Mouse (Mus musculus) liver, embryonic 14.5 days (tissue): ENCODE data around the gene Grik2. TPM values are rescaled to one million over a fixed set of nuclear protein-coding genes. Genes with fewer than 3 reads are reported as not detected.

Experiments
- ATAC-seq: fragments of 200-750 bp; cut with Nextera tagmentation; 2 replicates; pipeline ENCODE4 v1.8.0; 2017; ENCODE audit warnings: moderate number of reproducible peaks, mild to moderate bottlenecking, moderate library complexity; ENCODE audit not compliant: insufficient read depth
- DNase-seq, 3 experiments: peaks; one replicate each; pipeline ENCODE4 v3.0.0-alpha.2; 2012 to 2013; ENCODE audit warnings: low read depth in 3 of 3, low spot score in 3 of 3
- H3K27ac ChIP-seq: fragments of 300-500 bp; sonication (generic); 2 replicates; pipeline ENCODE4 v1.5.1; 2014; ENCODE audit warnings: moderate library complexity, mild to moderate bottlenecking, control low read depth, inconsistent platforms
- H3K27me3 ChIP-seq: fragments of 300-500 bp; sonication (generic); 2 replicates; pipeline ENCODE4 v1.6.1; 2014; ENCODE audit warnings: mild to moderate bottlenecking, low read length, moderate library complexity; ENCODE audit not compliant: control insufficient read depth, insufficient read depth
- H3K36me3 ChIP-seq: fragments of 300-500 bp; sonication (generic); replicated peaks from 2 replicates; pipeline ENCODE4 v1.6.1; 2014; ENCODE audit warnings: low read depth; ENCODE audit not compliant: control insufficient read depth, insufficient read depth
- H3K4me1 ChIP-seq, 2 experiments: fragments of 200-500 bp in 1 of 2; fragments of 300-500 bp in 1 of 2; sonication (generic) in 1 of 2; replicated peaks; 2 replicates each; pipeline ENCODE4 v1.6.1; 2012 to 2014; ENCODE audit warnings: antibody characterized with exemption in 1 of 2, inconsistent platforms in 1 of 2, low read length in 1 of 2; ENCODE audit not compliant: control insufficient read depth in 2 of 2, insufficient read depth in 2 of 2
- H3K4me2 ChIP-seq: fragments of 300-500 bp; sonication (generic); 2 replicates; pipeline ENCODE4 v1.6.1; 2014; ENCODE audit warnings: low read depth, mild to moderate bottlenecking, control low read depth, moderate library complexity
- H3K4me3 ChIP-seq, 2 experiments: fragments of 200-500 bp in 1 of 2; fragments of 300-500 bp in 1 of 2; sonication (generic) in 1 of 2; 2 replicates each; pipeline ENCODE4 v1.5.1; 2012 to 2014; ENCODE audit warnings: low read depth in 2 of 2, low read length in 2 of 2, mild to moderate bottlenecking in 2 of 2, control low read depth in 1 of 2, inconsistent platforms in 1 of 2, moderate library complexity in 1 of 2; ENCODE audit not compliant: insufficient read depth in 1 of 2
- H3K9ac ChIP-seq: fragments of 300-500 bp; sonication (generic); replicated peaks from 2 replicates; pipeline ENCODE4 v1.6.1; 2014; ENCODE audit warnings: mild to moderate bottlenecking, control low read depth, moderate library complexity
- H3K9me3 ChIP-seq: fragments of 300-500 bp; sonication (generic); 2 replicates; pipeline ENCODE4 v1.6.1; 2016; ENCODE audit warnings: low read length, mixed read lengths; ENCODE audit not compliant: control insufficient read depth
- CTCF ChIP-seq: IDR thresholded peaks from 2 replicates; pipeline ENCODE4 v1.5.1; 2016; ENCODE audit warnings: antibody characterized with exemption, low read depth, control low read depth
- EP300 ChIP-seq: IDR thresholded peaks from 2 replicates; pipeline ENCODE4 v1.6.1; 2016; ENCODE audit warnings: antibody characterized with exemption, low read depth
- WGBS: fragments of 180-500 bp; shearing (Covaris S2); extraction: QIAGEN DNeasy Blood & Tissue Kit; methylation state at CpG from one replicate; pipeline ENCODE4 v1.1.7; 2014; ENCODE audit not compliant: insufficient replicate concordance; 5-methylcytosine and 5-hydroxymethylcytosine counted together
- polyA plus RNA-seq, 2 experiments: library from polyadenylated mRNA; depleted of rRNA in 1 of 2; stranded (reverse) in 1 of 2; unstranded in 1 of 2; fragments of >200 nt; fragmentation: Nextera tagmentation in 1 of 2; extraction: Ambion mirVana in 1 of 2; gene quantifications; 2 replicates each; pipeline versions ENCODE4 v1.2.1 to v1.2.3; 2012 to 2014

The Grik2 gene
- polyA plus RNA-seq, 2 experiments: 0.03 TPM; not detected in 1

DNA sequence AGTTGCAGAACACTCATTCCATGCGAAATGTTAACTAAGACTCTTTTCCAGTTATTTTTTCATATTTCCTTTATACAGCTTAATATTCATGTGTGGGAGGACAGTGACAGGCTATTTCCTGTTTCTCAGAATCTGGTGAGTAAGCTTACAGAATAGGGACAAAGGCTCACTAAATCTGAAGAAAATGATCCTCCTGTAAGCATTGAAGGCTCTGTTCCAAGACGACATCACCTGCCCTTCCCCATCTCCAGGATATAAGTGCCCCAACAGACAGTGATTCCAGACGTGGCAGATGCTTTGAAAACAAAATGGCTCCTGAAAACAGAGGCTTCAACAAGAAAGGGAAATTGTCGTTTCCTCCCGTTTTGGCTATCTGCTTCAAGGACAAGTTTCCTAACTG lies 71.7 kb downstream of the Grik2 start:
- DNase-seq (no peak), ATAC-seq (no peak)
- H3K9me3 ChIP-seq: no peaks in the 10 kb centered on the region
- no peak overlapping the region for H3K4me2 ChIP-seq
- 37% methylated on average over 5 of the region's 5 CpGs for WGBS
- H3K9ac ChIP-seq: no peak overlapping the region
- no peak overlapping the region for H3K4me3 ChIP-seq
- H3K4me1 ChIP-seq: no peaks in the 10 kb centered on the region
- no peaks in the 10 kb centered on the region for H3K36me3 ChIP-seq
- no peak overlapping the region for H3K27ac ChIP-seq
- H3K27me3 ChIP-seq: no peaks in the 10 kb centered on the region
- no peak for TF ChIP-seq CTCF
- no peak for TF ChIP-seq EP300

GRCm38 (mm10) chr10:49709748-49710147 lies 78.8 kb downstream of the Grik2 start:
- H3K9me3 ChIP-seq: no peaks in the 10 kb centered on the region
- no peaks in the 10 kb centered on the region for H3K27me3 ChIP-seq
- ATAC-seq: no peak
- 59% methylated on average over 3 of the region's 3 CpGs for WGBS
- no peak for TF ChIP-seq EP300
- TF ChIP-seq CTCF: no peak
- no peak overlapping the region for H3K9ac ChIP-seq
- H3K4me1 ChIP-seq: no peaks in the 10 kb centered on the region
- no peaks in the 10 kb centered on the region for H3K36me3 ChIP-seq
- no peak overlapping the region for H3K4me2 ChIP-seq
- H3K4me3 ChIP-seq: no peak overlapping the region
- no peak overlapping the region for H3K27ac ChIP-seq
- no peak for DNase-seq

- H3K4me3 ChIP-seq: no peak overlapping the region
- no peak overlapping the region for H3K4me2 ChIP-seq
- H3K27me3 ChIP-seq: no peaks in the 10 kb centered on the region
- H3K36me3 ChIP-seq: no peaks in the 10 kb centered on the region
- no peaks in the 10 kb centered on the region for H3K4me1 ChIP-seq
- no peaks in the 10 kb centered on the region for H3K9me3 ChIP-seq
- 66% methylated on average over 8 of the region's 8 CpGs for WGBS
- no peak for TF ChIP-seq CTCF
- no peak for TF ChIP-seq EP300
- H3K9ac ChIP-seq: no peak overlapping the region
- ATAC-seq: no peak
- DNase-seq: no peak
- no peak overlapping the region for H3K27ac ChIP-seq
Measured at GRCm38 (mm10) chr10:49704446-49704845, 84.1 kb downstream of the Grik2 start.

- H3K4me3 ChIP-seq: no peak overlapping the region
- ATAC-seq (no peak), DNase-seq (no peak)
- H3K27me3 ChIP-seq: no peaks in the 10 kb centered on the region
- 48% methylated on average over 1 of the region's 1 CpGs for WGBS
- TF ChIP-seq CTCF (no peak), EP300 (no peak)
- no peaks in the 10 kb centered on the region for H3K9me3 ChIP-seq
- H3K4me1 ChIP-seq: no peaks in the 10 kb centered on the region
- no peaks in the 10 kb centered on the region for H3K36me3 ChIP-seq
- H3K9ac ChIP-seq: no peak overlapping the region
- H3K4me2 ChIP-seq: no peak overlapping the region
- H3K27ac ChIP-seq: no peak overlapping the region
Measured at GRCm38 (mm10) chr10:49652320-49652719, 136.2 kb downstream of the Grik2 start.

GRCm38 (mm10) chr10:49647116-49647515 lies 141.4 kb downstream of the Grik2 start:
- Histone ChIP-seq H3K4me1 (no peaks in the 10 kb centered on the region), H3K36me3 (no peaks in the 10 kb centered on the region), H3K4me2 (no peak overlapping the region), H3K27me3 (no peaks in the 10 kb centered on the region), H3K9ac (no peak overlapping the region), H3K4me3 (no peak overlapping the region), H3K9me3 (no peaks in the 10 kb centered on the region), H3K27ac (no peak overlapping the region)
- WGBS: 65% methylated on average over 2 of the region's 2 CpGs
- no peak for TF ChIP-seq EP300
- TF ChIP-seq CTCF: no peak
- ATAC-seq (no peak), DNase-seq (no peak)

DNA sequence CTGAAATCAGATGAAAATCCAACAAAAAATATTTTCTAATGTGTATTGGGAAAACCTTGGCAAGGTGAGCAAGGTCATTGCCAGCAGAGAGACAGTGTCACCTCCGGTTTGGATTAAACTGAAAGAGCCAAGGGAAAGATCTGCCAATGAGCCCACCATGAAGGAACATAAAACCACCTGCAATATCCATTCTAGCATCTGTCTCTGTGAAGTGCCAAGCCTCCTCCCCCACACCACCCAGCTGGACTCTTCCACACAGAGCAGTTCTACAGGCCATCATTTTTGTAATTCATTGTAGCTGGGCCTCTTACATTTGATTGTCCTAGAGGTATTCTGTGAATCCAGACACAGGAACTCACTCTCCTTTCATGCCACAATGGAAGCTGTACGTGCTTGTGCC lies 148.7 kb downstream of the Grik2 start:
- Histone ChIP-seq H3K4me2 (no peak overlapping the region), H3K9ac (no peak overlapping the region), H3K36me3 (no peaks in the 10 kb centered on the region), H3K27ac (no peak overlapping the region), H3K4me1 (no peaks in the 10 kb centered on the region), H3K4me3 (no peak overlapping the region), H3K9me3 (no peaks in the 10 kb centered on the region), H3K27me3 (no peaks in the 10 kb centered on the region)
- 48% methylated on average over 2 of the region's 2 CpGs for WGBS
- TF ChIP-seq EP300: no peak
- DNase-seq (no peak), ATAC-seq (no peak)
